Mouse (Mus musculus) urinary bladder, postnatal 36 days (tissue): Measurements from ENCODE around the gene Ins1.

Experiments used
- DNase-seq, 2 experiments: peaks; one replicate each; pipeline ENCODE4 v3.0.0; 2022; ENCODE audit warnings: low spot score in 2 of 2, mixed read lengths in 1 of 2

Ins1 gene

GRCm38 (mm10) chr19:52263997-52264396 lies at the start of gene Ins1:
Gene Ins1, plus strand, starts transcription at chr19:52264297.
- no peak for DNase-seq
